Mouse (Mus musculus) right cerebral cortex, postnatal 10 days (tissue): ENCODE measurements at regions not wholly inside any gene's neighbourhood (a gene's known extent, or its start where the extent isn't known, plus 50 kb on each side); places are given as distances from the start of the nearest gene placed in this dataset.
"Not testable (repeated sequence)": the region's sequence is repeated elsewhere in the genome, so short reads cannot be mapped to it uniquely, and the experiment has no call there.

Experiments used
- DNase-seq, 2 experiments: peaks; one replicate each; pipeline ENCODE4 v3.0.0; 2021; ENCODE audit warnings: low spot score in 2 of 2

DNA sequence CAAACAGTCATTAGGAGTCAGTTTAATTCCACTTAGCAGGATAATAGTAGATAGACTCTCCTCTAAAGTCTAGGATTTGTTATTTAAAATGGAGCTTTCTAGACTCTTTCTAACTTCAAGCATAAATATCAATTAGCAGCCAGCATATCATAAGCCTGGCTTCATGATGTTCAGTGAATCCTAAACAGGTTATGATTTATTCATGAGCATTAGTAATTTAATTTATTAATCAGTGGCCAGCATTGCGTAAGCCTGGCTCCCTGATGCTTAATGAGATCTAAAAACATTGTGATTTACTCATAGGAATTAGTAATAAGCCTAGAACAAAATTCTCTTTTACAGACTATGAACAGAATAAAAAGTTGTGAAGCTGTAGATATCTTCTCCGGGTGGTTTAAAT is 64.6 kb upstream of the Rmdn2 start:
- DNase-seq, result no peak

DNA sequence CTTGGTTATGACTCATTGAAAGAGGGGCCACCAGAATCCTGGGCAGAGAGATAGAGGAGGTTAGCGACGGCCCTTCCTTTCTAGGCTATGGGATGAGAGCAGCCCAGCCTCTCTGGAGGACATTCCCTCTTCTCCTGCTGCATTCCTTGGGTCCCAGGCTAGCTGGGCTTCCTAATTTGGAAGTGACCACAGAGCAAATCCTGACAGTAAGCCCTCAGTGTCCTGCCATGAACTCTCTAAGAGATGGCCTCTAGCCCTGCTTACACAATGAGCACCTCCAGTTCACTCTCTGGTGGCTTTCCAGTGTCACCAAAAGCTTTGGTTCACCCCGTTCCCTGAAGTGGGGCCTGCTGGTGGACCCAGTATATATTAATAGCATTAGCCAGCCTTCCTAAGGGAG is 64.1 kb upstream of the Rmdn2 start:
- no peak for DNase-seq

DNA sequence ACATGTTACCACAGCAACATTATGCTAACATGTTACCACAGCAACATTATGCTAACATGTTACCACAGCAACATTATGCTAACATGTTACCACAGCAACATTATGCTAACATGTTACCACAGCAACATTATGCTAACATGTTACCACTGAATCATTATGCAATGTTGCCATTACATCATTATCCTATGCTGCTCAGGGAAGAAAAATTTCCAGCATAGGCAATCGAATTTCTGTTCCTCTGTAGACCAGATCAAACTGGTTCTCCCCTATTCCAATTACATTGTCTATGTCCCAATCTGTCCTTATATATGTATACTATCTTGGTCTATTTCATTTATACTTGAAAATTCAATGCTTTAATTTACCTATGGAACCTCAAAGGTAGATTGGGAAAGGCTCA is 61.3 kb upstream of the Rmdn2 start:
- not testable (repeated sequence) for DNase-seq

DNA sequence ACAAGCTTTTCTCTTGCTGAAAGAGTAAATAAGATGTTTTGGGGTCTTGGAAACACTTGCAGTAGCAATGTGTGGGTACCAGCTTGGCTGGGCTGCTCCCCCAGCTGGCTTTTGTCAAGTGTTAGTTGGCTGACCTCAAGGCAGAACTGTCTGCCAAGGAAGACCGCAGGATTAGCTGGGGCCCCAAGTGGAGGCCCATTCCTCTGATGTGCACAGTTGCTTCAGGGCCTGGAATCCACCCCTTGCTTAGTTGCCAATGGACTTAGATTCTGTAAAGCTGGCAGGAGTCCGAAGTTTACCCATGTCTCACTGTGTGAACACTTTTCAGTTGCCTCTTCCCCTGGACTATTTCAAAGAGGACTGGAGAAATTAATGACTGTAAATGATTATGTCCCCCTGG is 57.8 kb upstream of the Rmdn2 start:
- DNase-seq, result no peak

DNA sequence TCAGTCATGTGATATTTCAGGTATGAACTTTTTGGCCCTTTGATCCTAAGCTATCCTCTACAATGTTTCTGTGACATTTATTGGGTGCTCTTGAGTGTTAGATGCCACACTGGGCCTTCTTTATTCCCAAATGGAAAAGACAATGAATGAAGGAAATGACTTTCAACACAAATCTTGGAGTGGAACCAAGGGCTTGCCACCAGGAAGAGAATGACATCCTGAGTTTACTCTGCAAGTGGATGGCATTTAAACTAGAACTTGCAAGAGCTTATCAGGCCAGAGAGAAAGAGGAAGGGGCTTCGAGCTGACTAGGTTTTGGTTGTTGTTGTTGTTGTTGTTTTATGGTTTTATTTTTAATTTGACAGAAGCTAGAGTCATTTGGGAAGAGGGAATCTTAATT is 56.1 kb upstream of the Rmdn2 start:
- no peak for DNase-seq
